Mouse (Mus musculus): Measurements from ENCODE around the gene Muc20. TPM values are rescaled to one million over a fixed set of nuclear protein-coding genes. Genes with fewer than 3 reads are reported as not detected.

The Muc20 gene
- total RNA-seq, 2 experiments from 2014 or later = 0.25 to 2.7 TPM

DNA sequence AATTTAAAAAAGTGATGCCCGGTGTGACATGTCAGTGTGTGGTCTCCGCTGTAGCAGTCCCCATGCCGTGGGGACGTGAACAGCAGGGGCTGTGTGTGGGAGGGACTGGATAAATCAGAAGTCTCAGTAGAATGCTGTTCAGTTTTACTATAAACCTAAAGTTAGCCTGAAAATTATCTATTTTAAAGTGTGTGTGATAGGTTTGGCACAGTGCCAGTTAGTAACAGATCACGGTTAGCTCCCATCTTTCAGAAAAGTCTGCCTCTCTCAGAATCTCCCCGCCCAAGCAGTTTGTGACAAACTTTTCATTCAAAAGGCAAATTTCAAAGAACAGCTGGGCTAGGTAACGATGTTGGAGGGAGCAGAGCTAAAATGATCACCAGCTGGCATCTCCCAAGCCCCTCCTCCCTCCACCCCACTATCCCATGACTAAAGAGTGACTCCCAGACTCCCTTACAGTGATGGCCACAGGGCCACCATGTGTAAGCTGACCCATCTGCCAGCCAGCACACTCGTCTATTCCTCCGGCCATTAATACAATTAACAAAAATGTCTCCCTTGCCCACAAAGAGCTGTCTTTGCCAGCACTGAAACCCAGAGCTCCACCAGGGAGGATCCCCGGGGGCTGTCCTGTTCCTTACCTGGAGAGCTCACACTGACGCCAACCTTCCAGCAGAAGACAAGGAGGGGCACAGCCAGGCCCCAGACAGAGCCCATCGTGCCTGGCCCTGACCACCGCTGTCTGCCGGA is 384 bp downstream of the Muc20 start:
- DNase-seq (ENCODE audit: low spot score in 2 of 2) = no peak

DNA sequence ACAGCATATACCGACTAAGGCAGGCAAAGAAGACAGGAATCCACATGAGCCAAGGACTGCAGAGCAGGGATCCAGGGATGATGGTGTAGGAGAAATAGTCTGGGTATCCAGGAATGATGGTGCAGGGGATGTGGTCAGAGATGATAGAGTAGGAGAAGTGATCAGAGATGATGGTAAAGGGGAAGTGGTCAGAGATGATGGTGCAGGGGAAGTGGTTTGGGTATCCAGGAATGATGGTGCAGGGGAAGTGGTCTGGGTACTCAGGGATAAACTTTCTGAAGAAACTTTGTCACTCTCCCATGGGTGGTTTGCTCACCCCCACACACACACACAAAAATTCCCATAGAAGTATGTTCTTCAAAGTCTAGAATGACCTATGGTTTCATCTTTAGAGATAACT is 2.1 kb downstream of the Muc20 start:
- no peak for DNase-seq (ENCODE audit: low spot score in 2 of 2)

DNA sequence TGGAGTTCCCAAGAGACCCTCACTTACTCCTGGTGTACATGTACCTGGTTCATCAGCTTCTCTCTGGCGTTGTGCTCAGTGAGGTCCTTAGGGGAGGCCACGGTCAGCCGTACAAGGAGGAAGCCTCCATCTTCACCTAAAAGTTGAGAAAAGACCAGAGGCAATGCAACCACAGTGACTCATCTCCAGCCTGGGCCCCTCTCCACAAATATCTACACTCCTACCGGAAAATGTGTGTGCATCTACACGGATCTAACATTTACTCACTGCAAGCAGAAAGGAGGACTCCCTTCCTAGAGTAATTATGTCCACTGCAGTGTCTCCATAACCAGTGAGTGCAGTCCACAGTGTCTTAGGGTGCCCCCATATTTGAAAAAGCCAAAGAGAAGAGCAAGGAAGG is 7.2 kb downstream of the Muc20 start:
- DNase-seq (ENCODE audit: low spot score in 2 of 2) = no peak

DNA sequence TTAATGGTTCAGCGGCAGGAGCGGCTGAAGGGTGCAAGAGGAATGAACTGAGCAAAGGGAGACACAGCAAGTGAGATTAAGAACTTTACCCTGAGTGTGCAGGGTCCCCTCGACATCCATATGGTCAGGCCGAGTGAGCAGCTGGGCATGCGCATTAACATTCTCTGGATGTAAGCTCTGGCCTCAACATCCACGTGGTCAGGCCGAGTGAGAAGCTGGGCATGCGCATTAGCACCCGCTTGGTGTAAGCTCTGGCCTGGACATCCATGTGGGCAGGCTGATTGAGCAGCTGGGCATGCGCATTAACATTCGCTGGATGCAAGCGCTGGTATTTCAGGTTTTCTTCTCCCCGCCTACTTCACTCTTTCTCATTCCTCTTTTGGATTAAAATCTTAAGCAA is 12.4 kb downstream of the Muc20 start:
- DNase-seq (ENCODE audit: low spot score in 2 of 2) = no peak

DNA sequence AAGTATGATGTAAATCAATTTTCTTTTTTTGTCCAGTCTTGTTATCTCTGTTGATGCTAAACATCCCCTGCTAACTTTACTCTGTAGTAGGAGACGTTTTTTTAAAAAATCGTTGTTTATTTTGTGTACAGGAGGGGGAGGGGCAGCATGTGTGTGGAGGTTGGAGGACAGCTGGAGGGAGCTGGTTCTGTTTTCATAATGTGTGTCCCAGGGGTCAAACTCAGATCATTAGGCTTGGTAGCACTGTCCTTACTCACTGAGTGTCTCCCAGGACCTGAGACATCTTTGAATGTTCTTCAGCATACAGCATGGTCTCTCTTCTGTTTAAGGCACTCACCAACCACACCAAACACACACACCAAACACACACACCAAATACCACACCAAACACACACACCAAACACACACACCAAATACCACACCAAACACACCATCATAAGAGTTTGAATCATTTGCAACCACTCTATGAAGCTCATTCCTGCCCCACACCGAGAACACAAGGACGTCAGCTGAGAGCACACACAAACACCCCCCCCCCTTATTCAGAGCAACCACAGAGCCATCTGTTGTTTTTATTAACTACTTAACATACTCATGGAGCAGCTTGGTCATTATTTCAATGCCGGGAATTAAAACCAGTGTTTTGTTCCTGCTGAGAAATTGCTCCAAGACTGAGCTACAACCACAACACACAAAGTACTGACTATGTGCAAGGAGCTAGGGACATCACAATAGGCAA is 13.7 kb downstream of the Muc20 start:
- no peak for DNase-seq (ENCODE audit: low spot score in 2 of 2)

DNA sequence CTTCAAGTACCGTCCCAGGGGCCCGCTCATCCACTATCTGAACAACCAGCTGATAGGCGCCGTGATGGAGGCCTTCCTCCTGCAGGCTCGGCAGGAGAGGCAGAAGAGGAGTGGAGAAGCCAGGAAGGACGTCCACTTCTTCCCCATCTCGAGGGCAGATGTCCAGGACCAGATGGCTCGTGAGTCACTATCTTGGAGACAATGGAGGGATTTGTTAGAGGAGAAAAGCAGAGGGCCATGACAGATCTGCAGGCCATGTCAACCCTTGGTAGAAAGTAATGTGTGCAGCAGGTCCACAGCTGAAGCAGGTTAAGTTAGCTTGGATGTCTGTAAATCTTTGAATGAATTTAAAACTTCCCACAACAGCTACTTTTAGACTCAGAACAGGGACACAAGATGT is 18.3 kb downstream of the Muc20 start:
- no peak for DNase-seq (ENCODE audit: low spot score in 2 of 2)

DNA sequence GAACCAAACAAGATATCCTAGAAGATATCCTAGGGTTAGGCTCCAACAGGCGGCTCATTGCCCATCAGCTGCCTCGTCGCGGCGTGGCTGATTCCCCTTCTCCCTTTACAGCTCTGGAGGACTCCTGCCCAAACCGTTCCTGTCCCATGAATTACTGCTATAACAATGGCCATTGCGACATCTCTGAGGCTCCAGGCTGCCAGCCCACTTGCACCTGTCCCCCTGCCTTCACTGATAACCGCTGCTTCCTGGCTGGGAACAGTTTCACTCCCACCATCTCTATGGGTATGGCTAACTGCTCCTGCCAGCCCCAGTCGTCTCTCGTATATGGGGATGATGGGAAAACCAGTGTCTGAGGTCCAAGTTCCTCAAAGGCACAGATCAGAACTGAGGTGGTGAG is 20.6 kb downstream of the Muc20 start:
- DNase-seq (ENCODE audit: low spot score in 2 of 2) = no peak

DNA sequence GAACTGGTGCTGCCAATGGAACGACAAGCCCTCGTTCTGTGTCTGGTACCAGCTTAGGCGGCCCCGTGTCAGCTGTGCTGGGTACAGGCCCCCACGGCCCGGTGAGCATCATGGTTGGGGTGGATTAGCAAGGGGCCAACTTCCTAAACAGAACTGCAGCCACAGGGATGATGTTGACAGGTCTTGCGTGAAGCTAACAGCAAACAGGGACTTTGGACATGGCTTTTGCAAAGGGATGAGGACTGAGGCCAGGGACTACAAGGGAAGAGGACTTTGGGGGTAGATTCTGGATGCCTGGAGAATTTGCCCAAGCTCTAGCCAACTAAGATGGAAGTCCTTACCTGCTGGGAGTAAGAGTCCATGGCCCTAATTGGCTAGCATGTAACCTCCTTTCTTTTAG is 30.3 kb downstream of the Muc20 start:
- no peak for DNase-seq (ENCODE audit: low spot score in 2 of 2)

DNA sequence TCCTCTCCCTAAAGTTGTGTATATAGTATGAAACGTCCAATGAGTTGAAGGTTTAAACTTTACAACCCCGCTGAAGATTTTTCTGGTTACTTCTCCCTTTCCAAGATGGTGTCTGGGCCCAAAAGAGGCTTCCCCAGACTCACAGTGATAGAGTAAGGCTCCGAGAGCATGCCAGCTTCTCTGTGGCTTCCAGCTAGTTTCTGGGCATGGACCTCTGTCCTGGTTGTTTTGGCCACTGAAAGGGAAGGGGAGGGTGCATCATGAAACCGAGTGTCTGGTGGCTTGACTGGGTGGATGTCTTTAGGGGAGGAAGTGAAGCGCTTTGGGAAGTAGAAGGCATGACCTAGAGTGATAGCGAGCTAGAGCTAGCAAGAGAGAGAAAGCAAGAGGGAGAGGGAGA is 32.3 kb downstream of the Muc20 start:
- DNase-seq (ENCODE audit: low spot score in 2 of 2) = no peak

DNA sequence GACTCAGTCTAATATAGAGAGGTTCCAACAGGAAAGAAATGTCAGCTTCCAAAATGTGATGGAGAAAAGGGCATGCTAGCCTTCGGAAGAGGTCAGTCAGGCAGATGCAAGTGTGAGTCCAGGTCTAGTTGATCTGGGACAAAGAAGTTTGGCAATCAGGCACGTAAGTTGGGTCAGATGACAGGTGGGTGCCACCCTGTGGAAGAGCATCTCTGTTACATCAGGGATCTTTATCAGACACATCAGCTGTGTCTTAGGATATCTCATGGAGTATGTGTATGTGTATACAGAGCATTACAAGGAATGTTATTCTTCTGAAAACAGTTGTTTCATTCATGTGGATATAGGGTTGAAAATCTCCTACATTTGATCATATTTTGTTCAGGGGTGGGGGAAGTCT is 32.7 kb downstream of the Muc20 start:
- no peak for DNase-seq (ENCODE audit: low spot score in 2 of 2)

DNA sequence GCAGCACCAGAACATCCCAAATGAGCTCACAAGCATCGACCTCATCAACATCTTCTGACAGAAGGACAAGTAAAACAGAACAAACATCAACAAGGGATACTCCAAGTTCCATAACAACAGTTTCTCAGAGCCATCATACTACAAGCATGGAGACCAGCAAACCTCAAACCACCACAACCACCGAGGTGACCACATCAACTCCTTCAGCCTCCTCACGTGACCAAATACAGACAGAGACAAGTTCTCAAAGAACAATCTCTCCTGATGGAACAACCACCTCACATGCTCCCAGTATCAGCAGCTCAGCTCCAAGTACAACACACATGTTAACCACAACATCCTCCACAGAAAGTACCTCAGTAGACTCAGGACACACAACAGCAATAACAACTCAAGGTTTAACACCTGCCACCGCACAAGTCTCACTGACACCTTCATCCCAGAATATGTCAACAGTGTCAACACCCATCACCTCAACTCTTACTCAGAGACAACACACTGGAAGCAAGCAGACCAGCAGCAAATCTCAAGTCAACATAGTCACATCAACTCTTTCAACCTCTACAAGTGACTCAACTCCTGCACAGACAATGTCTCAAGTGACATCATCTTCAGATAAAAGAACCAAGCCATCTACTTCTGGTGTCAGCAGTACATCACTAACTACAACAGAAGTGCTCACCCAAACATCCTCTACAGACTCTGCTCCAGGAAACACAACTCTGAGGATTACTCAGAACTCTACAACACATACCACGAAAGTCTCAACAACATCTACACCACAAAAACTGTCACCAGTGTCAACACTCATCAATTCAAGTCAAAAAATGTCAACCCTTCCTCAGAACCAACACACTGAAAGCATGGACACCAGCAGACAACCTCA is 46.8 kb downstream of the Muc20 start:
- DNase-seq (ENCODE audit: low spot score in 2 of 2) = no peak

DNA sequence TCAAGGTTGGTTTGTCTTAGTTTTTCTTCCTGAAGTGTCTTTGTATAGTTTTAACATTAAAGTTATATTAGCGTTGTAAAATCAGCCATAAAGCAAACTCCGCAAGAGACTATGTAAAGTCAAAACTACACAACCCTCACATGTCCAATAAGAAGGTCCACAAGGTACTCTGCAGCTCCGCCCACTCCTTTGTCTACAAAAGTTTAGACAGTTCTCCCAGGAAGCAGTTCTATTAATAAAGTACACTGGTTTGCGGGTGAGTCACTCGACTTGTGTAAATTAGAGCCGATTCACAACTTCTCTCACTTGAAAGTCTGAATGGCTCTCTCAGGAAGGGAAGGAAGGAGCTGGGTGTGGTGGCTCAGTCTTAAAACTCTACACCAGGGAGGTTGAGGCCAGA is 51.4 kb downstream of the Muc20 start:
- DNase-seq (ENCODE audit: low spot score in 2 of 2) = no peak

DNA sequence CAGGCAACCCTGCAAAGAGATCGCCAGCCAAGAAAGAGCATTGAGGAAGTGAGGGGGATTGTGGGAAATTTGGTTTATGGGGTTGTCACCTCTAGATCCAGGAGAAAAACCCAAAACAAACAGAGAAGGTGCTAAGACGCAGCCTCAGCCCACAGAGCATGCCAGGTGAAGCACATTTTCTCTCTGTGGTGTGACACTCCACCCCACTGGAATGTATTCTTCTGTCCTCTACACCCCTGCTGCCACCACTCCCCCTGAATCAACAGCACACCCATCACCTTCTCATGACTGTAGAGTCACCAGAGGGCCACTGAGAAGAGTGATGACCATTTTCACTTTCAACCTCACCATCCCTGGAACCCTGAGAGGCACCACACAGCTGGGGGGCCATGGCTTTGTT is 54.5 kb downstream of the Muc20 start:
- DNase-seq (ENCODE audit: low spot score in 2 of 2) = no peak

DNA sequence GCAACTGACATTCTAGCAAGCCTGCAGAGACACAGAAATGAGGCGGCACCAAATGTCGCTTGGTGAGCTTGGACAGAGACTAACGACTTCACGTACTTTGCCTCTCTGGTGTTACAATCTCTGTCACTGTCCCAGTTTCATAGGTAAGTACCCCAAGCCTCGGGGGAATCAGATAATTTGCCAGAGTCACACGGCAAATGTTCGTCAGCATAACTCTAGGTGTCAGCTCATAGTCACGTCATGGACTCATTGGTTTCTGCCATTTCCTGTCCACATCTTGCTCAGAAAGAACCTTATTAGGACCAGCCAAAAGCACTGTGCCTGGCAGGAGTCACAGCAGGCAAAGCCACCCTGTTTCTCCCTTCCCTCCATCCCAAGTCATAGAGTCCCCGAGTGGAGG is 55.9 kb downstream of the Muc20 start:
- DNase-seq (ENCODE audit: low spot score in 2 of 2) = no peak

DNA sequence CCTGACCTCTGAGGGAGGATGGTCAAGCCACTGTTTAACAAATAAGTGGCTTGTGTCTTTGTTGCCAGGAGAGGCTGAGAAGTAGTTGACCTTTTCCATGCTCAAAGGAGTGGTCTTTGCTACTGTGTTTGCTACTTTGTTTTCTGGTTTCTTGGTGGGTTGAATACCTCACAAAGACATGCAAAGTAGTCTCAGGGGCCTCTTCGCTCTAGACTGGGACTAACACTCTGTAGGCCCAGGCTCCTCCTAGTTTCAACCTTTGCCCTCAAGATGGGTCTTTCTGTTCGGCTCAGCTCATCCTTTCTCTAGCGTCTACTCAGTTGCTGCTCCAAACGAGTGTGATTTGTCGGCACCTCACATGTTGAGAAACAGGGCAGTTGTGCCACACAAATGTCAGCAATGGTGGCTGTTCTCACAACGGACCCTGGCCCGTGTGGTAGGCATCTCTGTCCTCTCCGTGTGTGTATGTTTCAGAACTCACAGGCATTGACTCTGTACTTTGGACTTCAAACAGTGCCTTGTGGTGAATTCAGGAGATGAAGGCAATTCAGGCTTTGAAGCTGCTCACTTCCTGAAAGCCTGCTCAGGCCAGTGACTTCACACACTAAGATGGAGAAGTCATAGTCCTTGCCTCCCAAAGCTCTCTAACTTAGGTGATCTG is 57.1 kb downstream of the Muc20 start:
- DNase-seq (ENCODE audit: low spot score in 2 of 2) = no peak

DNA sequence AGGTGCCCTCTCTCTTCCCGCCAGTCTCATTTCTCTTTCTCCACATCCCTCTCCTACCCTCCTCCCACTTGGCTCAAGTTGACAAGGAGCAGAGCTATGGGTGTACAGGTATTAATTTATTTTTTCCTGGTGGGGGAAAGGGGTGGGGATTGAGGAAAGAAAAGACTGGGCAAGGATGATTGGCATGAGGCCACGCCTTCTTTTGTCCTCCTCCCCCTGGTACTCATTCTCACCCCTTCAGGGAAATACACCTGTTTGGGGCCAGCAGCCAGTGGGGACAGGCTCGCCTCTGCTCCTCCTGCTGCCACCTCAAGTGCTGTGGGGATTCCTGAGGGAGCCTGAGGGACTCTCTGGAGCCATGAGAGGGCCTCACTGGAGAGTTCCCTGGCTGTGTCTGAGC is 61.2 kb downstream of the Muc20 start:
- no peak for DNase-seq (ENCODE audit: low spot score in 2 of 2)

DNA sequence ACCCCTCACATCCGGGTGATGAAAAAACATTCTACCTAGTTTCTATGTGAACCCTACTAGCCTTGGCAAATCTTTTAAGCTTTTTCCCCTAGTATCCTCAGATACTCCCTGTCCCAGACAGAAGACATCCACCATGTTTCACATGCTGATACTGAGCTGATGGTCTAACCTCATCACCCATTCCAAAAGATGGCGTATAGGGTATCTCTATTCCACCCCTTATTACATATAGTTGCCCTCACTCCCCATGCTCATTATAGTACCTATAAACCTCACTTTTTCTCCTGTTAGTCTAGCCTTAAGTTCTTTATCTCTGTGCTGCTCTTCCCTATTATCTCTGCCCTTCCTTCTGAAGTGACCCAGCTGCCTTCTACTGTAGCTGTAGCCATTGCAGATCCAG is 61.6 kb downstream of the Muc20 start, which contains the start of gene Muc4:
Gene Muc4, plus strand, starts transcription at position 301 of the 400 bp plus-strand sequence.
- DNase-seq (ENCODE audit: low spot score in 2 of 2) = no peak

DNA sequence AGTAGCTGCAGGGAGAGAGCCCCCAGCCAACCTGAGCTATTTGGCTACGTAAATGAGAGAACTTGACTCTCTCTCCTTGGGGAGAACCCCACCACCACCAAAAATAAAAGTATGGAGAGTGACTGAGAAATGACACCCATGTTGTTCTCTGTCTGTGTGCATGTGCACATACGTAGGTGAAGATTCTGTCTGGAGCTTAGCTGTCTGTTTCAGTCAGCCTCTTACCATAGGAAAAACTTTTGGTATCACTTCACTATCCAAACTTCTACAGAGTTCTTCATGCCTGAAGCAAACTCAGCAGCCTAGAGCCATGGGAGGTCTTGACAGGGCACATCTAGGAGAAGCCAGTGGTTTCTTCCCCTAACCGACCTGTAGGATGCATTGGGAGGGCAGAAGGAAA is 64.0 kb downstream of the Muc20 start:
- DNase-seq (ENCODE audit: low spot score in 2 of 2) = no peak

DNA sequence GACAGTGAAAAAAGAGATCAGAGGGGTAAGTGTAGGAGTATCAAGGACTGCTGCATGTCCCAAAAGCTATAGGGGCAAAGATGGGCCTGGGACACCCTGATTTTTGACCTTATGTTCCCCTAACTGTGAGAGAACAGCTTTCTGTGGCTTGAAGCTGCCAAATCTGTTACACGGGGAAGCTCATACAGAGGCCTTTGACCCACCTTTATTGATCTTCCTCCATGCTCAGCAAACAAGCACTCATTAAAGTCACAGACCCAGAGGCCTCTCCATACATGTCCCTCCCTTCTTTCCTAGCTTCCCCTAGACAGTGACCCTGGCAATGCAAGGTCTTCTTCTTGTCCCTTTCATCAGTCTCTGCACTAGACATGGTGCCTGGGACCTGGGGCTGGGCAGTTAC is 68.5 kb downstream of the Muc20 start:
- no peak for DNase-seq (ENCODE audit: low spot score in 2 of 2)

DNA sequence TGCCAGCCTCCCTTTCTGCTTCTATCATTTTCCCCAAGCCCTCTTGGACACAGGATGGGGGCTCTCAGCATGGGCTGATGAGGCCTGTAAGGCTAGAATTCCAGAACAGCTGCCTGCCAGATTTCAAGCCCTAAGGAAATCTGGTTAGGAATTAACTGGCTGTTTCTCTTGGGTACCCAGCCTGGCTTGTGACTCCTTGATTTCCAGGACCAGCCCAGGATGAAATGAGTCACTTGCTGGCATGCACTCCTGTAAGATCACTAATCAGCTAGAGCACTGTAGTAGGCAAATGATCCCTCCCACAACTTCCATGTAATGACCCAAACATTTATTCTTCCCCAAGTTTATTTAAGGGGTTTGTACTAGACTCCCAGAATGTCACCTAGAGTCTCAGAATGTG is 69.0 kb downstream of the Muc20 start:
- DNase-seq (ENCODE audit: low spot score in 2 of 2) = no peak
